Mouse (Mus musculus) stomach, postnatal 0 days (tissue): Measurements from ENCODE around the gene Dlec1.

Source experiments
- CTCF ChIP-seq: IDR thresholded peaks from 2 replicates; pipeline ENCODE4 v1.5.1; 2016; ENCODE audit warnings: antibody characterized with exemption, low read depth, mild to moderate bottlenecking, moderate library complexity
- EP300 ChIP-seq: optimal IDR thresholded peaks from 2 replicates; pipeline ENCODE3; 2016; ENCODE audit warnings: antibody characterized with exemption

DNA sequence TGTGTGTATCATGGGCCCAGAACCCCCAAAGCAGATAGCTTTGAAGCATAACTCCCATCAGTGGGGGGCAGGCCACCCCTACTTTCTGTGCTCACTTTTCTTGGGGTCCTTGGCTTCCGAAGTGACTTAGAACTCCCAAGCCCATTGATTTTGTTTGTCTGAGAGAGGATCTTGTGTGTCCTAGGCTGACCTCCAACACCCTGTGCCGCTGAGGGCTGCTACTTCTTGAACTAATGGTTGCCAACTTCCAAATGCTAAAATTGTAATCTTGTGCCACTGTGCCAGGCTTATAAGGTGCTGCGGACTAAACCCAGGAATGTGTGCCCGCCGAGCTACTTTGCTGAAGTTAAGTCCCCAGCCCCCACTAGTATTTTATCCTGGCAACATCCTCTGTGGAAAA is 11.8 kb upstream of the Dlec1 start:
- TF ChIP-seq CTCF (no peak), EP300 (no peak)
